Mouse (Mus musculus) myocyte (in vitro differentiated cells): ENCODE measurements around the gene Nhsl1. TPM values are rescaled to one million over a fixed set of nuclear protein-coding genes. Genes with fewer than 3 reads are reported as not detected.
A peak's percentile ranks its signal among the peaks of the same experiment; 100 is the strongest.

Experiments used
- H3K27me3 ChIP-seq: one replicate; pipeline ENCODE4 v1.6.1; 2011; ENCODE audit not compliant: control insufficient read depth, insufficient read depth, insufficient read length
- H3K36me3 ChIP-seq: one replicate; pipeline ENCODE4 v1.6.1; 2011; ENCODE audit not compliant: control insufficient read depth, insufficient read depth
- H3K4me2 ChIP-seq: one replicate; pipeline ENCODE4 v1.6.1; 2011; ENCODE audit warnings: low read depth, control low read depth
- H3K4me3 ChIP-seq: one replicate; pipeline ENCODE4 v1.5.1; 2011; ENCODE audit warnings: mild to moderate bottlenecking, control low read depth, moderate library complexity
- H3K79me2 ChIP-seq: one replicate; pipeline ENCODE4 v1.6.1; 2011; ENCODE audit not compliant: control insufficient read depth, insufficient read depth
- H3ac ChIP-seq: one replicate; pipeline ENCODE4 v1.6.1; 2011; ENCODE audit not compliant: control insufficient read depth, insufficient read length
- CEBPB ChIP-seq: IDR thresholded peaks from 2 replicates; pipeline ENCODE4 v1.6.1; 2011; ENCODE audit warnings: mild to moderate bottlenecking, moderate library complexity; ENCODE audit not compliant: poor library complexity, insufficient read depth, severe bottlenecking
- E2F4 ChIP-seq: IDR thresholded peaks from one replicate; pipeline ENCODE4 v1.6.1; 2011; ENCODE audit warnings: mild to moderate bottlenecking, control low read depth, moderate library complexity; ENCODE audit not compliant: insufficient read depth
- MAX ChIP-seq: IDR thresholded peaks from one replicate; pipeline ENCODE4 v1.6.1; 2011; ENCODE audit warnings: low read depth, mild to moderate bottlenecking, control low read depth
- MYOD1 ChIP-seq, 3 experiments: IDR thresholded peaks; one replicate each; pipeline ENCODE4 v1.6.1; 2011; ENCODE audit warnings: control low read depth in 2 of 3, low read depth in 2 of 3, mild to moderate bottlenecking in 2 of 3, moderate library complexity in 1 of 3; ENCODE audit not compliant: insufficient read length in 2 of 3, control insufficient read depth in 1 of 3
- MYOG ChIP-seq, 3 experiments: IDR thresholded peaks; one replicate each; pipeline ENCODE4 v1.6.1; 2011; ENCODE audit warnings: control low read depth in 2 of 3, low read depth in 2 of 3, mild to moderate bottlenecking in 2 of 3; ENCODE audit not compliant: insufficient read length in 2 of 3, control insufficient read depth in 1 of 3, insufficient read depth in 1 of 3
- POLR2A ChIP-seq: IDR thresholded peaks from one replicate; pipeline ENCODE4 v1.6.1; 2011; ENCODE audit warnings: low read depth, mild to moderate bottlenecking, control low read depth, moderate library complexity; ENCODE audit not compliant: insufficient read length
- POLR2AphosphoS2 ChIP-seq: IDR thresholded peaks from one replicate; pipeline ENCODE4 v1.6.1; 2011; ENCODE audit warnings: low read depth, control low read depth; ENCODE audit not compliant: insufficient read length
- REST ChIP-seq: IDR thresholded peaks from one replicate; pipeline ENCODE4 v1.6.1; 2011; ENCODE audit warnings: mild to moderate bottlenecking, control low read depth, moderate library complexity; ENCODE audit not compliant: insufficient read depth, insufficient read length
- SRF ChIP-seq: IDR thresholded peaks from one replicate; pipeline ENCODE4 v1.6.1; 2011; ENCODE audit warnings: low read depth; ENCODE audit not compliant: control insufficient read depth, insufficient read length
- TCF12 ChIP-seq: IDR thresholded peaks from one replicate; pipeline ENCODE4 v1.6.1; 2011; ENCODE audit warnings: mild to moderate bottlenecking, control low read depth; ENCODE audit not compliant: poor library complexity, insufficient read depth, severe bottlenecking
- TCF3 ChIP-seq: IDR thresholded peaks from one replicate; pipeline ENCODE4 v1.6.1; 2011; ENCODE audit warnings: low read depth, control low read depth; ENCODE audit not compliant: insufficient read length
- USF1 ChIP-seq: IDR thresholded peaks from one replicate; pipeline ENCODE4 v1.6.1; 2011; ENCODE audit warnings: low read depth, mild to moderate bottlenecking, control low read depth, moderate library complexity
- polyA plus RNA-seq: library from polyadenylated mRNA; unstranded; fragments of >200 nt; fragmentation: generic; extraction: Trizol; gene quantifications from one replicate; pipeline ENCODE4 v1.2.1, GENCODE M21; 2012; ENCODE audit warnings: missing spikeins

Gene Nhsl1
- polyA plus RNA-seq, 1 experiment, result 5.4 TPM

GRCm38 (mm10) chr10:18315071-18315470 lies 3.7 kb upstream of the Nhsl1 start:
- no peak overlapping the region for H3K4me2 ChIP-seq
- no peaks in the 10 kb centered on the region for H3K79me2 ChIP-seq
- no peak overlapping the region for H3ac ChIP-seq
- no peaks in the 10 kb centered on the region for H3K27me3 ChIP-seq
- H3K36me3 ChIP-seq, result no peaks in the 10 kb centered on the region
- TF ChIP-seq MAX, result no peak
- no peak for TF ChIP-seq E2F4
- TF ChIP-seq REST, result no peak
- H3K4me3 ChIP-seq, result no peak overlapping the region

DNA sequence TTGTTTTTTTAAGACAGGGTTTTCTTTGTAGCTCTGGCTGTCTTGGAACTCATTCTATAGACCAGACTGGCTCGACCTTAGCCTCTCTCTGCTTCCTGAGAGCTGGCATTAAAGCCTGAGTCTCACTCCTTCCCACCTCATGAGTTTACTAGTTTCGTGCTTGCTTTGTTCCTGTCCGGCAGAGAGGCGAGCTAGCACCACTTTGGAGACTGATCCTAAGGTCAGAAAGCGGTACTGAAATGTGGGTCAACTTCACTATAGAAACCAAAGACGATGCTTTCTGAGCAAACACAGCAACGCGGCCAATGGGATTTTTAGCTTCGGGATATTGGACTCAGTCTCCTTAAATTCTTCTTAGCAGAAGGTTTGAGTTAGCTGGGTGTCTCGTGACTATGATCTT lies 1.3 kb upstream of the Nhsl1 start:
- no peak overlapping the region for H3K4me2 ChIP-seq
- TF ChIP-seq MYOG (IDR thresholded peaks at IDR 0.05; ENCODE audit: control insufficient read depth in 1 of 3, insufficient read depth in 1 of 3, insufficient read length in 2 of 3, low read depth in 2 of 3), result no peak
- no peaks in the 10 kb centered on the region for H3K79me2 ChIP-seq
- no peak overlapping the region for H3K4me3 ChIP-seq
- H3K36me3 ChIP-seq, result no peaks in the 10 kb centered on the region
- no peaks in the 10 kb centered on the region for H3K27me3 ChIP-seq
- H3ac ChIP-seq, result no peak overlapping the region

GRCm38 (mm10) chr10:18317961-18318915 lies 547 bp upstream of the Nhsl1 start:
- peak overlapping the region; percentile 70 for H3K4me2 ChIP-seq
- H3K79me2 ChIP-seq, result no peaks in the 10 kb centered on the region
- no peaks in the 10 kb centered on the region for H3K36me3 ChIP-seq
- peak overlapping the region; percentile 24 for H3ac ChIP-seq
- no peak for TF ChIP-seq TCF12
- no peak for TF ChIP-seq MAX
- no peak for TF ChIP-seq POLR2A
- no peak for TF ChIP-seq E2F4
- no peak for TF ChIP-seq MYOG (IDR thresholded peaks at IDR 0.05; ENCODE audit: control insufficient read depth in 1 of 3, insufficient read depth in 1 of 3, insufficient read length in 2 of 3, low read depth in 2 of 3)
- no peak for TF ChIP-seq REST
- TF ChIP-seq TCF3, result no peak
- no peak for TF ChIP-seq MYOD1 (IDR thresholded peaks at IDR 0.05; ENCODE audit: control insufficient read depth in 1 of 3, insufficient read length in 2 of 3, low read depth in 2 of 3)
- TF ChIP-seq USF1, result no peak
- no peak for TF ChIP-seq SRF
- no peak for TF ChIP-seq POLR2AphosphoS2
- no peak for TF ChIP-seq CEBPB
- no peaks in the 10 kb centered on the region for H3K27me3 ChIP-seq
- peak overlapping the region; percentile 24 for H3K4me3 ChIP-seq

DNA sequence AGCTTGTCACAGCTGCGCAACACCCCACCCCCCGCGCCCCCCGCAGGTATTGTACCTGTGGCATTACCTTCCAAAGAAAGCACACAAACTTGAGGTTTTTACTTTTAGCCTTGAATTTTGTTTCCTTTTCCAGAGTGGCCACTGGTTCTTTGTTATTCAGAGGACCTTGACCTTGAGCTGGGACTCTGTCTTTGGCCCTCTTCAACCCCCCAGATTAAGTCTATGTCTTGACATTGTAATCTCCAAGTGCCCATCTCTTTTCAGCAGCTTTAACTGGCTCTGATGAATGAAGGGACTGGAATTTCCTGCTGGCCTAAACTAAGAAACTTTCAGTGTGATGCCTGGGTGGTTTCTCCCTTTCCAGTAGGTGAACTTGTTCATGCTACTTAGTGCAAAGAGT lies 906 bp downstream of the Nhsl1 start:
- H3K27me3 ChIP-seq, result no peaks in the 10 kb centered on the region
- TF ChIP-seq MYOG (IDR thresholded peaks at IDR 0.05; ENCODE audit: control insufficient read depth in 1 of 3, insufficient read depth in 1 of 3, insufficient read length in 2 of 3, low read depth in 2 of 3) (no peak), TCF3 (no peak), E2F4 (no peak)
- no peaks in the 10 kb centered on the region for H3K36me3 ChIP-seq
- peak overlapping the region; percentile 70 for H3K4me2 ChIP-seq
- no peaks in the 10 kb centered on the region for H3K79me2 ChIP-seq
- peak overlapping the region; percentile 24 for H3K4me3 ChIP-seq
- H3ac ChIP-seq, result no peak overlapping the region

- no peaks in the 10 kb centered on the region for H3K36me3 ChIP-seq
Observed at GRCm38 (mm10) chr10:18321861-18322260, 3.1 kb downstream of the Nhsl1 start.

GRCm38 (mm10) chr10:18323701-18324100 lies 4.9 kb downstream of the Nhsl1 start:
- Histone ChIP-seq H3K27me3 (no peaks in the 10 kb centered on the region), H3ac (no peak overlapping the region), H3K79me2 (peaks cover 5% of the 10 kb centered on the region), H3K4me2 (peak overlapping the region; percentile 35), H3K4me3 (no peak overlapping the region), H3K36me3 (no peaks in the 10 kb centered on the region)
- no peak for TF ChIP-seq MAX
- TF ChIP-seq SRF, result no peak
- no peak for TF ChIP-seq POLR2AphosphoS2
- no peak for TF ChIP-seq USF1

More at GRCm38 (mm10) chr10:18321861-18322260, 3.1 kb downstream of the Nhsl1 start:
- Histone ChIP-seq H3ac (no peak overlapping the region), H3K4me2 (no peak overlapping the region), H3K79me2 (peaks cover 5% of the 10 kb centered on the region), H3K27me3 (no peaks in the 10 kb centered on the region), H3K4me3 (no peak overlapping the region)
- TF ChIP-seq TCF12 (no peak), POLR2AphosphoS2 (no peak)
